Mouse (Mus musculus): ENCODE measurements at regions not wholly inside any gene's neighbourhood (a gene's known extent, or its start where the extent isn't known, plus 50 kb on each side); places are given as distances from the start of the nearest gene placed in this dataset.

DNA sequence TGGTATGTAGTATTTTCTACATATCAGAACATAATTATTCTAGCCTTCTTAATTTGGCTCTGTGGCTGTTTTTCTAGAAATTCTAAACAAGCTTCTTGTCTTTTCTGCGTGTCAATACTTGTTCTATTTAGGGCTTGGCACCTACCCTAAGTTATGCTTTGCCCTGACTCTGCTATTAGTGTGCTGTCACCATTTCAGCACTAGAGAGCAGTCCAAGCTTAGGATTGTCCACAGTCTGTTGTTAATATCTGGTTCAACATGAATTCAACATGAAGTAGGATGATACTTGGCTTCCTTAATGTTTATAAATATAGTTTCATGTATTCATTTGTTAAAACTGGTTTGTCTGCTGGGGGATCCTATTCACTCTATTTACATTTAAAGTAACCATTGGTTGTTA lies 61.2 kb downstream of the Maged1 start:
- 0 out of 2 replicates have a peak, but pooled peaks have one; percentile 60 for ATAC-seq (replicated peaks; ENCODE audit: low FRiP score, poor library complexity, severe bottlenecking)

DNA sequence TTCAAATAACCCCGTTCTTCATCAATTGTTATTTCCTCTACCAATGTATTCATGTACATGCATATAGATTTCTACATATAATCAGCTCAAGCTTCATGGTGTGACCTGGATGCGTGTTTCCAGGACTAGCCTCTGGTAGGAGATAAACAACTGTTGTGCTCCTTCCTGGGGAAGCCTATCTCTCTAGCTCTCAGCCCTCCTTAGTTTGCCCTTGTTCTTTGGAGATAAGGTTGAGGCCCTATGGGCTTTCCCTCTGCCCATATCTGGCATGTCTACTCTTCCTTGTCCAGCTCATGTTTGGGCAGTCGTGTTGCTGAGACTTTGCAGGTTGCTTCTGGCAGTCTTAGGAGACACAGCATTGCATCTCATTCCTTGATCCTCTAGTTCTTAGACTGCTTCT lies 74.3 kb downstream of the Maged1 start:
- peak; percentile 77 for ATAC-seq (replicated peaks; ENCODE audit: low FRiP score, poor library complexity, severe bottlenecking)

Data from erythroblast, adult 5-6 weeks (primary cell).